Mouse (Mus musculus) liver, postnatal 0 days (tissue): Measurements from ENCODE around the gene Aldh1a1. TPM values are rescaled to one million over a fixed set of nuclear protein-coding genes. Genes with fewer than 3 reads are reported as not detected.

Source experiments
- ATAC-seq: fragments of 200-750 bp; cut with Nextera tagmentation; 2 replicates; pipeline ENCODE4 v1.8.0; 2017; ENCODE audit warnings: mild to moderate bottlenecking, moderate library complexity
- DNase-seq: peaks from one replicate; pipeline ENCODE4 v3.0.0-alpha.2; 2016
- H3K27ac ChIP-seq: fragments of 300-500 bp; sonication (generic); 2 replicates; pipeline ENCODE4 v1.5.1; 2014; ENCODE audit warnings: antibody characterized with exemption, moderate library complexity, mild to moderate bottlenecking, low read depth
- H3K27me3 ChIP-seq: fragments of 300-500 bp; sonication (generic); 2 replicates; pipeline ENCODE4 v1.6.1; 2014; ENCODE audit warnings: low read length, control low read depth, mixed read lengths; ENCODE audit not compliant: insufficient read depth
- H3K36me3 ChIP-seq: fragments of 300-500 bp; sonication (generic); replicated peaks from 2 replicates; pipeline ENCODE4 v1.6.1; 2014; ENCODE audit warnings: mild to moderate bottlenecking, control low read depth, low read length, moderate library complexity, mixed read lengths; ENCODE audit not compliant: insufficient read depth
- H3K4me1 ChIP-seq: fragments of 300-500 bp; sonication (generic); 2 replicates; pipeline ENCODE4 v1.6.1; 2014; ENCODE audit warnings: antibody characterized with exemption, mild to moderate bottlenecking, control low read depth; ENCODE audit not compliant: insufficient read depth
- H3K4me2 ChIP-seq: fragments of 300-500 bp; sonication (generic); 2 replicates; pipeline ENCODE4 v1.6.1; 2014; ENCODE audit warnings: low read depth, mild to moderate bottlenecking, low read length, moderate library complexity, mixed read lengths
- H3K4me3 ChIP-seq: fragments of 300-500 bp; sonication (generic); 2 replicates; pipeline ENCODE4 v1.5.1; 2014; ENCODE audit warnings: low read depth, low read length
- H3K9ac ChIP-seq: fragments of 300-500 bp; sonication (generic); replicated peaks from 2 replicates; pipeline ENCODE4 v1.6.1; 2014; ENCODE audit warnings: mild to moderate bottlenecking, moderate library complexity
- H3K9me3 ChIP-seq: fragments of 300-500 bp; sonication (generic); 2 replicates; pipeline ENCODE4 v1.6.1; 2016; ENCODE audit warnings: mild to moderate bottlenecking, control low read depth, low read length, mixed read lengths
- CTCF ChIP-seq: sonication (generic); IDR thresholded peaks from 2 replicates; pipeline ENCODE4 v1.5.1; 2016; ENCODE audit warnings: antibody characterized with exemption, low read depth
- EP300 ChIP-seq: IDR thresholded peaks from 2 replicates; pipeline ENCODE4 v1.6.1; 2016; ENCODE audit warnings: antibody characterized with exemption, low read depth, mild to moderate bottlenecking
- WGBS: fragments of 180-500 bp; shearing (Covaris S2); extraction: QIAGEN DNeasy Blood & Tissue Kit; methylation state at CpG from one replicate; pipeline ENCODE4 v1.1.7; 2014; ENCODE audit not compliant: insufficient replicate concordance; 5-methylcytosine and 5-hydroxymethylcytosine counted together
- polyA plus RNA-seq: library from polyadenylated mRNA; unstranded; fragments of >200 nt; fragmentation: Nextera tagmentation; extraction: Ambion mirVana; gene quantifications from 2 replicates; pipeline ENCODE4 v1.2.1, GENCODE M21; 2015

Aldh1a1 gene
- polyA plus RNA-seq, 1 experiment from 2014 or later: 2.3 TPM

- WGBS: 64% methylated on average over 2 of the region's 2 CpGs
- TF ChIP-seq EP300 (no peak), CTCF (no peak)
- Histone ChIP-seq H3K4me1 (peaks cover 3% of the 10 kb centered on the region; the same call in 1 of the 2 replicates), H3K4me3 (no peak overlapping the region), H3K9me3 (no peaks in the 10 kb centered on the region), H3K4me2 (no peak overlapping the region), H3K27me3 (no peaks in the 10 kb centered on the region), H3K36me3 (no peaks in the 10 kb centered on the region), H3K27ac (no peak overlapping the region), H3K9ac (no peak overlapping the region)
- ATAC-seq (no peak), DNase-seq (no peak)
These were observed 67.4 kb downstream of the Aldh1a1 start for GRCm38 (mm10) chr19:20559952-20560351.

- H3K9ac ChIP-seq: no peak overlapping the region
- no peaks in the 10 kb centered on the region for H3K36me3 ChIP-seq
- H3K4me3 ChIP-seq: no peak overlapping the region
- H3K4me2 ChIP-seq: no peak overlapping the region
- DNase-seq (no peak), ATAC-seq (no peak)
- no peak overlapping the region for H3K27ac ChIP-seq
- H3K4me1 ChIP-seq: peaks cover 3% of the 10 kb centered on the region; the same call in 1 of the 2 replicates
- TF ChIP-seq CTCF (no peak), EP300 (no peak)
- no peaks in the 10 kb centered on the region for H3K9me3 ChIP-seq
- H3K27me3 ChIP-seq: no peaks in the 10 kb centered on the region
These were observed 69.9 kb downstream of the Aldh1a1 start for GRCm38 (mm10) chr19:20562396-20562795.

DNA sequence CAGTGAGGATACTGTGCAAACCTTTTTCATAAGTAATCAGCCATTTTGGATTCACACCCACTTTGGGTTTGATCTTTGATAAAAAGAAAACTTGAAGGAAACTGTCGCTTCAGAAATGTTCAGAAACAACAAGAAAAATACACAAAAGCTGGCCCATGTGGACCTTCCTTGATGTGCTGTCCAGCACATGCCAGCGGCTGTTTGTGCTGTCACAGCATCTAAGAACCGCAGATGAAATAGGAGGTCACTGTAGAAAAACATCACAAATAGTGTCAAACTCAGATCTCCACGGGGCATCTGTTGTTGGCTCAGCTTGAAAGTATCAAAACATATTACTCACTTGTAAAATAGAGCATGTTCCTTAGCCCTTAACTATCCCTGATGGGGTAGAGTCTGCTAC lies 73.8 kb downstream of the Aldh1a1 start:
- ATAC-seq (no peak), DNase-seq (no peak)
- Histone ChIP-seq H3K27ac (no peak overlapping the region), H3K4me1 (no peaks in the 10 kb centered on the region), H3K9me3 (no peaks in the 10 kb centered on the region), H3K9ac (no peak overlapping the region), H3K4me2 (no peak overlapping the region), H3K27me3 (no peaks in the 10 kb centered on the region), H3K4me3 (no peak overlapping the region), H3K36me3 (no peaks in the 10 kb centered on the region)
- WGBS: 73% methylated on average over 4 of the region's 4 CpGs
- no peak for TF ChIP-seq CTCF
- no peak for TF ChIP-seq EP300

- H3K27ac ChIP-seq: no peak overlapping the region
- H3K9ac ChIP-seq: no peak overlapping the region
- no peak for DNase-seq
- no peaks in the 10 kb centered on the region for H3K27me3 ChIP-seq
- no peak overlapping the region for H3K4me2 ChIP-seq
- WGBS: 76% methylated on average over 2 of the region's 2 CpGs
- TF ChIP-seq EP300 (no peak), CTCF (no peak)
- no peak for ATAC-seq
- H3K36me3 ChIP-seq: no peaks in the 10 kb centered on the region
- H3K4me3 ChIP-seq: no peak overlapping the region
- H3K4me1 ChIP-seq: no peaks in the 10 kb centered on the region
- no peaks in the 10 kb centered on the region for H3K9me3 ChIP-seq
These were observed 74.5 kb downstream of the Aldh1a1 start for GRCm38 (mm10) chr19:20567039-20567438.

- no peak for DNase-seq
- Histone ChIP-seq H3K4me2 (no peak overlapping the region), H3K4me3 (no peak overlapping the region), H3K9ac (no peak overlapping the region), H3K27me3 (no peaks in the 10 kb centered on the region), H3K4me1 (no peaks in the 10 kb centered on the region), H3K27ac (no peak overlapping the region), H3K9me3 (no peaks in the 10 kb centered on the region), H3K36me3 (no peaks in the 10 kb centered on the region)
- WGBS: 58% methylated on average over 3 of the region's 3 CpGs
- no peak for TF ChIP-seq EP300
- TF ChIP-seq CTCF: no peak
- ATAC-seq: no peak
These were observed 84.5 kb downstream of the Aldh1a1 start for GRCm38 (mm10) chr19:20576984-20577383.

DNA sequence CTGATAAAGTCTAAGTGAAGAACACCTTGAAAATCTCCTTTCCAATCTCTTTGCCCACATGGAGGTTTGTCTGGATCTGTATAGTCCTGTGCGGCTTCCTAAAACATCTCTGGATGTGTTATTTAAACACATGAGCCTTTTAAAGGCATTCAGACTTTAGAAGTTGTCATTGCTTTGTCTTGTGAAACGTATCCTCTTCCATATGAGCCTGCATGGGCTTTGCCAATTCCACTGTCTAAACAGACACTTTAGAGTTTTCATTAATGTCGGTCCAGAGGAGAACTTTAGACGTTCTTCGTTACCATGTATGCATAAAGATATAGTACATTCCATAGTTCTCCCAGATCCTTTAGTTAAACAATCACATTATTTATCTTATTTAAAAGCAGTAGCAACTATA lies 84.9 kb downstream of the Aldh1a1 start:
- Histone ChIP-seq H3K4me2 (no peak overlapping the region), H3K27me3 (no peaks in the 10 kb centered on the region), H3K36me3 (no peaks in the 10 kb centered on the region), H3K9ac (no peak overlapping the region), H3K27ac (no peak overlapping the region), H3K4me3 (no peak overlapping the region), H3K9me3 (no peaks in the 10 kb centered on the region), H3K4me1 (no peaks in the 10 kb centered on the region)
- WGBS: 74% methylated on average over 5 of the region's 5 CpGs
- DNase-seq (no peak), ATAC-seq (no peak)
- no peak for TF ChIP-seq EP300
- TF ChIP-seq CTCF: no peak

DNA sequence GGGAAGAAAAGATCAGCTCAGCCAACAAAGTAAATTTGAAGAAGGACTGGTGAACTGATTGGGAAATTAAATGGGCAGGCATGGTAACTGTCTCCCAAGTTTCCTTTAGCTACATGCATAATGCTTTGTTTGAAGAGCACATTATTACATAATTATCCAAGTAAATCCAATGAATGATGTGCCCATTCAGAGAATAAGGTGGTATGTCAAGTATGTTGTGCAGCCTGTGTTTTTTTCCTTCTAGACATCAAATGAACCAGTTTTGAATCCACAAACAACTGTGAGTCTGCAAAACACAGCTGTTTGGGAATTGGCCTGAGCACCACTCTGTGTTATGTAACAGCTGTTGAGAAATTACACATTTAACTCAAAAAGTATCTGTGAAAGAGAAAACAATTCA lies 107.4 kb downstream of the Aldh1a1 start:
- DNase-seq (no peak), ATAC-seq (no peak)
- TF ChIP-seq EP300 (no peak), CTCF (no peak)
- no peak overlapping the region for H3K9ac ChIP-seq
- H3K27ac ChIP-seq: no peak overlapping the region
- no peaks in the 10 kb centered on the region for H3K27me3 ChIP-seq
- H3K4me1 ChIP-seq: no peaks in the 10 kb centered on the region
- no peaks in the 10 kb centered on the region for H3K36me3 ChIP-seq
- H3K9me3 ChIP-seq: no peaks in the 10 kb centered on the region
- H3K4me3 ChIP-seq: no peak overlapping the region
- no peak overlapping the region for H3K4me2 ChIP-seq
